Mouse (Mus musculus): ENCODE data around the gene Myh2.
A peak's percentile ranks its signal among the peaks of the same experiment; 100 is the strongest.

Myh2 gene

GRCm38 (mm10) chr11:67151651-67152630 lies 18.9 kb upstream of the Myh2 start:
- DNase-seq (ENCODE audit: low spot score in 2 of 2): no peak

DNA sequence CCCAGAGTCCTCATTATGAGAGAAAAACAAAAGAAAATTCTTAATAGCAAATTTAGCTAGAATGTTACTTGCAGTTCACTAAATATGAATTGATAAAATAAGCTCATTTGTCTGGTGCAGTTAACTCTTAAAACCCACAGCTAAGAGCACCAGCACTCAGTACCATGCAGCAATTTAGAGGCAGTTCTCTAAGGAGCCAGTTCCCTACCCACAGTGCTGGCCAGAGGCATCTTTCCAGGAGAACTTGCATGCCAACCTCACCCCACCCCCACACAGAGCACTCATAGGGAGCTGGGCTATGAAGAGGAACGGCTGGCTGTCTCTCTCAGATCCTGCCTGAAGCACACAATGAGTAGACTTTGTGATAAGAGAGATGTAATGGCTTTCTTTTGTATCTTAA lies 17.7 kb upstream of the Myh2 start:
- DNase-seq (ENCODE audit: low spot score in 2 of 2): no peak

DNA sequence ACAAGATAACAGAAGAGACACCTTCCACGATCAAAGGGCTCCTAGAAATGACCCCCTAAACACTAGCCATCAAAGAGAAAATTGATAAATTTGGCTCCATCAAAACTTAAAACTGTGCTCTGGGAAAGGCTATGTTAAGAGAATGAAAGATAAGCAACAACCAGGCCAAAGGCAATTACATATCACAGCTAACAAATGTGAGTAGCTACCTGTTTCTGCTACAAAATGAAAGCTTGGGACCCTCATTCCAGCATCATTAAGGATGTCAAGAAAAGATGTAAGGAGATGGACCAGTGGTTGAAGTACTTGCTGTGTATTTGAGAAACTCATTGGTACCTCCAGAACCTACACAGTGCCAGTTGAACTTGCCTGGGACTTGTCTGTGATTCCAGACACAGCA lies 17.0 kb upstream of the Myh2 start:
- DNase-seq (ENCODE audit: low spot score in 2 of 2): no peak

- no peak for DNase-seq (ENCODE audit: low spot score in 2 of 2)
Measured at GRCm38 (mm10) chr11:67155650-67156049, 15.2 kb upstream of the Myh2 start.

DNA sequence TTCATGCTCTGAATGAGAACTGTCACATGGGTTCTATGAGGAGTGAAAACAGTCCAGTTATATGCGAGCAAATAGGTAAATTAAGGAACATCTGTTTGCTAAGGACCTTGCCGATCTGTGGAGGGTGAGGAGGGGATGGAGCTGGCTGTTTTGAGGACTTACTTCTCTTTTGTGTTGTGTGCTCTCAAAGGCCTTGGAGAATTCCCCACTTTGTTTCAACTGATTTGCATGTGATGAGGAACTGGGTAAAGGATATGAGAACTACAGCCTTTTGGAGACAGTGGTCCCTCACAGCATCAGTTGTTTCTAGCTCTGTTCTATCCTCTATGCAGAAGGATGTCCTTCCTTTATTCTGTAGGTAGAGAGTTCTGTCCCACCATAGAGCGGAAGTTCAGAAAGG lies 10.7 kb upstream of the Myh2 start:
- peak; percentile 14 to 30 for DNase-seq (ENCODE audit: low spot score in 2 of 2)

- no peak for DNase-seq (ENCODE audit: low spot score in 2 of 2)
Measured at GRCm38 (mm10) chr11:67163701-67164100, 7.1 kb upstream of the Myh2 start.

- no peak for DNase-seq (ENCODE audit: low spot score in 2 of 2)
Measured at GRCm38 (mm10) chr11:67164851-67165250, 6.0 kb upstream of the Myh2 start.

DNA sequence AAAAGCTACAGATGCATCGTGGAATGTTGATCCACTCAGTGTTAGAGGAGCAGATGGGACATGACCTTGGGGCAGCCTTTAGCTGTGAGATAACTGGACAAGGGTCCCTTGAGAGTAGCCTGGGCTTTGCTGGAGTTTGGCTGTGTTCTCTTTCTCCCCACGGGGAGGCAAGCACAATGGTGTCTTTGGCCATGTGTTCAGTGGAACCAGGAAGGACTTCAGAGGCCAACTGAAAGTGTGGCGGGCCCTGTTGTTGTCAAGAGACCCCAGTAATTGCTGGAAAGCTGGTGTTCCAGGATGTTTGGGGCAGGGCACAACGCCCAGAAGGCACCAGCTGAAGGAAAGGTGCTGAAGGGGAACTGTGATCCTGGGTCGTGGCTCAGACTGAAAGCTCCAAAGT lies 1.5 kb upstream of the Myh2 start:
- DNase-seq (ENCODE audit: low spot score in 2 of 2): no peak

- no peak for DNase-seq (ENCODE audit: low spot score in 2 of 2)
Measured at GRCm38 (mm10) chr11:67172439-67172838, 1.6 kb downstream of the Myh2 start.

DNA sequence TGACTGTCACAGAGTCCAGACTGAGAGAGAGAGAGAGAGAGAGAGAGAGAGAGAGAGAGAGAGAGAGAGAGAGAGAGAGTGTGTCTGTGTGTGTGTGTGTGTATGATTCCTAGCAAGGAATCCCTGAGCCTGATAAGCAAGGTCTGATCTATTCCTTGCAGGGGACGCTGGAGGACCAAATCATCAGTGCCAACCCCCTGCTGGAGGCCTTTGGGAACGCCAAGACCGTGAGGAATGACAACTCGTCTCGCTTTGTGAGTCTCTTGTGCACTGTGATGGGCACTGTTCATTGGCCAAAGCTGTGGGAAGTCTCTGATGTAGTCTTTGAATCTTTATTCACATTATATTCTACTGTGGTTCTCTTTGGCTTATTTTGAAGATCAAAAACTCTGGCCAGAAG lies 5.5 kb downstream of the Myh2 start:
- DNase-seq (ENCODE audit: low spot score in 2 of 2): no peak

- DNase-seq (ENCODE audit: low spot score in 2 of 2): no peak
Measured at GRCm38 (mm10) chr11:67190316-67190715, 19.5 kb downstream of the Myh2 start.

DNA sequence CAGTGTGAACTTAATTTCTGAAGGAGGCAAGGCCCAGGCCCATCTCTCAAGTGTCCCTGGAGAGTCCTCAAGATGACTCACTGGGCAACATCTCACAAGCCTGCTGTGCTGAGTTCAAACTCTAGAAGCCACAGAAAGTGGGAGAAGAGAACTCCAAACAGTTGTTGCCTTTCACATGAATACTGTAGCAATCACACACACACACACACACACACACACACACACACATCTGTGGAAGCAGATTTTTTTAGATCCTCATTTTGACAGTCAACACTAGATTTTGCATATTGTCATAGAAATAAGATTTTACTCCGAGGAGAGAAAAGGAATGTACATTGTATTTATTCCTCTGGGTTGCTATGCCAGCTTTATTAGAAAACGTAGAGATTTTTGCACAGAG lies 20.0 kb downstream of the Myh2 start:
- DNase-seq (ENCODE audit: low spot score in 2 of 2): no peak

DNA sequence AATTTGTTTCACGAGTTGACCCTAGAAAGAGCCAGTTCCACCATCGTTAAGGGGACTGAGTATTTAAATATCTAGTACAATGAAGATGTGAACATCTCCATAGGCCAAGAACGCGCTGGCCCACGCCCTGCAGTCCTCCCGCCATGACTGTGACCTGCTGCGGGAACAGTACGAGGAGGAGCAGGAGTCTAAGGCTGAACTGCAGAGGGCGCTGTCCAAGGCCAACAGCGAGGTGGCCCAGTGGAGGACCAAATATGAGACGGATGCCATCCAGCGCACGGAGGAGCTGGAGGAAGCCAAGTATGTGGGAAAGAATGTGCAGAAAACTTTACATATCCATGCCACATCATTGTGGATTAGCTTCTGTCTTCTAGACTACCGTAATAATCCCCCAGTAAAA lies 20.7 kb downstream of the Myh2 start:
- DNase-seq (ENCODE audit: low spot score in 2 of 2): no peak

- no peak for DNase-seq (ENCODE audit: low spot score in 2 of 2)
Measured at GRCm38 (mm10) chr11:67199321-67199720, 28.5 kb downstream of the Myh2 start.

- no peak for DNase-seq (ENCODE audit: low spot score in 2 of 2)
Measured at GRCm38 (mm10) chr11:67199752-67200151, 28.9 kb downstream of the Myh2 start, which contains the start of gene Myh1. Myh1 (plus strand) TSS chr11:67200052.

DNA sequence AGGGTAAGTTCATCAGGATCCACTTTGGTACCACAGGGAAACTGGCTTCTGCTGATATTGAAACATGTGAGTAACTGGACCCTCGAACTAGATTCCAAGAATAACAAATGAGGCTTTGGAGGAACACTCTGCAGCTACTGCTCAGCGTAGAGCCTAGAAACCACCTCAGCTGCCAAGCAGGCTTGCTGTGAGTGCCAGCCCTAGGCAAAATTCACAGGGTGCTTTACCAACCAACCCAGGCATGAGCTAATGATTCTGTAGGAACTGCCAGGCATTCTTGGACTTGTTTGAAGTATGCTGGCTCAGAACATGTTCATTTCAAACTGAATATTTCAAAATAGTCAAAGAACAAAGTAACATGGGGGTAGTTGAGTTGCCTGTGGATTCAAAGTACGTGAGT lies 33.9 kb downstream of the Myh2 start:
- DNase-seq (ENCODE audit: low spot score in 2 of 2): no peak

DNA sequence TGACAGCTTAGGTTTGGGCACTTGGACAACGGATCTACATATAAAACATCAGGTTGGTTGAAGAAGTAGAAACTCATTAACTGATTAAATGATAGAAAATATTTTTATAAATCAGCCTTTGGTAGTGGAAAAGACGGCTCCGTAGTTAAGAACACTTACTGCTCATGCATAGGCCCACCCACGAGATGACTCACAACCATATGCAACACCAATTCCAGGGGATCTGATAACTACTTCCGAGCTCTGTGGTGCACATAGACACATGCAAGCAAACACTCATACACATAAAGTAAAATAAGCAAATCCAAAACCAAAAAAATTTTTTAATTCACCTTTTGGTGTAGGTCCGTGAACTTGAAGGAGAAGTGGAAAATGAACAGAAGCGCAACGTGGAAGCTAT lies 51.0 kb downstream of the Myh2 start:
- DNase-seq (ENCODE audit: low spot score in 2 of 2): no peak

GRCm38 (mm10) chr11:67224466-67224865 lies 53.6 kb downstream of the Myh2 start:
- DNase-seq (ENCODE audit: low spot score in 2 of 2): no peak

- DNase-seq (ENCODE audit: low spot score in 2 of 2): no peak
Measured at GRCm38 (mm10) chr11:67228731-67229130, 57.9 kb downstream of the Myh2 start.

GRCm38 (mm10) chr11:67229166-67229565 lies 58.3 kb downstream of the Myh2 start:
- no peak for DNase-seq (ENCODE audit: low spot score in 2 of 2)

DNA sequence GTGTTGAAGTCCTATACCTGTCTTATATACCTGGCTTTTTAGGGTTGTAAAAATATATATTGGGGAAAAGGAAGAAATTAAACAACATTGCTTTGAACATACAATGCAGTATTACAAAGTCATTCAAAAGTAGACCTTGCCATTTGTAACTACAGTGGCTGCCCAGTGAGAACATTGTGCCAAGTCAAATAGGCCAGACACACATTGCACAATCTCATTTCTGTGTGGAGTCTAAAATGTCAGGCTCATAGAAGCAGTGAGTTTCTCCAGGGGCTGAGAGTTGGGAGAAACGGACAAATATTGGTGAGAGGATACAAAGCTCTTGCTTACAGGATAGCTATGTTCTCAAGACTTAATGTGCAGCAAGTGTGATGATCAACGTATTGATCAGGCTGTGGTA lies 59.1 kb downstream of the Myh2 start:
- DNase-seq (ENCODE audit: low spot score in 2 of 2): no peak

DNA sequence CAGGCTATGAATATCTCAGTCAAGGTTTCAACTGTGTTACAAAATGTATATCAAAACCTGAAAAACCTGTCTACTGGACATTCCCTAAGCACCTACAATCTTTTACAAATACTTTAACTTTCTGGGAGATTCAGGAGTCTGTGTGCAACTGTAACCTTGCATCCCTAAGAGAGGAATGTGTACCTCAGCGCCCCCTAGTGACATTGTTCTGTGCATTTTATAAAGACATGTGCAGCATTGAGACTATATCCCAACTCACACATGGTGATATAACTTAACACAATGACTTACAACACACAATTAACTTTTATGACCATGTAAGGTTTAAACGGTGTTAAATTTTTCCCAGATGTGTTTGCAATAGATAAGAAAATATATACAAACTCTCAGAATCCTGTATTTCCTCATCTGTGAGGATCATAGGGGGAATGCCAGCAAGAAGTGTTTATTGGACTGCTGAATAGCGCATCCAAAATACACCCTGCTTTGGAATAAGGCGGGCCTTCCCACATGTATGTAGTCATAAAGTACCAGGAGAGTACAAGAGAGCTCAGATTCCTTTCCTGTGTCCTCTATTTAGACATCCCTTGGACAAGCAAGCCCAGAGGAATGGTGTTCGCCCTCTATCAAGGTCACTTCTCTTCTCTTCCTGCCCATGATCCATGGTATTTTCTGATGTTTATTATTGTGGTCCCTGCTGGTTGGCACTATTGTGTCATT lies 65.0 kb downstream of the Myh2 start:
- DNase-seq (ENCODE audit: low spot score in 2 of 2): peak in 1 of 2 experiments; percentile 4

GRCm38 (mm10) chr11:67236799-67237198 lies 66.0 kb downstream of the Myh2 start:
- no peak for DNase-seq (ENCODE audit: low spot score in 2 of 2)
